Mouse (Mus musculus) midbrain, embryonic 11.5 days (tissue): ENCODE results near the gene Fam180a. TPM values are rescaled to one million over a fixed set of nuclear protein-coding genes. Genes with fewer than 3 reads are reported as not detected.

Experiments used
- ATAC-seq: fragments of 200-750 bp; cut with Nextera tagmentation; 2 replicates; pipeline ENCODE4 v1.8.0; 2017; ENCODE audit warnings: moderate TSS enrichment, moderate library complexity; ENCODE audit not compliant: low FRiP score
- DNase-seq: peaks from one replicate; pipeline ENCODE4 v3.0.0; 2015; ENCODE audit warnings: low spot score; ENCODE audit errors: missing footprints
- H3K27ac ChIP-seq: fragments of 300-500 bp; sonication (generic); 2 replicates; pipeline ENCODE4 v1.5.1; 2014; ENCODE audit warnings: low read depth, low read length
- H3K27me3 ChIP-seq: fragments of 300-500 bp; sonication (generic); 2 replicates; pipeline ENCODE4 v1.6.1; 2014; ENCODE audit warnings: mild to moderate bottlenecking, low read length, moderate library complexity, mixed read lengths; ENCODE audit not compliant: control insufficient read depth, insufficient read depth
- H3K36me3 ChIP-seq: fragments of 300-500 bp; sonication (generic); 2 replicates; pipeline ENCODE4 v1.6.1; 2014; ENCODE audit warnings: mild to moderate bottlenecking, low read length, moderate library complexity, mixed read lengths; ENCODE audit not compliant: control insufficient read depth, insufficient read depth
- H3K4me1 ChIP-seq: fragments of 300-500 bp; sonication (generic); 2 replicates; pipeline ENCODE4 v1.6.1; 2014; ENCODE audit warnings: low read length; ENCODE audit not compliant: control insufficient read depth, insufficient read depth
- H3K4me2 ChIP-seq: fragments of 300-500 bp; sonication (generic); 2 replicates; pipeline ENCODE4 v1.6.1; 2014; ENCODE audit warnings: mild to moderate bottlenecking, moderate library complexity
- H3K4me3 ChIP-seq: fragments of 300-500 bp; sonication (generic); 2 replicates; pipeline ENCODE4 v1.5.1; 2014; ENCODE audit warnings: low read depth, low read length
- H3K9ac ChIP-seq: fragments of 300-500 bp; sonication (generic); 2 replicates; pipeline ENCODE4 v1.6.1; 2014; ENCODE audit warnings: low read length
- H3K9me3 ChIP-seq: fragments of 300-500 bp; sonication (generic); 2 replicates; pipeline ENCODE4 v1.6.1; 2016; ENCODE audit warnings: low read length; ENCODE audit not compliant: control insufficient read depth
- WGBS: fragments of 180-500 bp; shearing (Covaris S2); extraction: QIAGEN DNeasy Blood & Tissue Kit; methylation state at CpG from one replicate; pipeline ENCODE4 v1.1.7; 2014; 5-methylcytosine and 5-hydroxymethylcytosine counted together
- polyA plus RNA-seq: library from polyadenylated mRNA; unstranded; fragments of >200 nt; fragmentation: Nextera tagmentation; extraction: Ambion mirVana; gene quantifications from 2 replicates; pipeline ENCODE4 v1.2.1, GENCODE M21; 2014

The Fam180a gene
- polyA plus RNA-seq, 1 experiment from 2014 or later: not detected

- H3K4me3 ChIP-seq: no peak overlapping the region
- DNase-seq (no peak), ATAC-seq (no peak)
- H3K4me1 ChIP-seq: no peaks in the 10 kb centered on the region
- H3K9me3 ChIP-seq: no peaks in the 10 kb centered on the region
- H3K9ac ChIP-seq: no peak overlapping the region
- H3K27me3 ChIP-seq: no peaks in the 10 kb centered on the region
- no peak overlapping the region for H3K4me2 ChIP-seq
- WGBS: 93% methylated on average over 6 of the region's 6 CpGs
- no peak overlapping the region for H3K27ac ChIP-seq
- no peaks in the 10 kb centered on the region for H3K36me3 ChIP-seq
Observed at GRCm38 (mm10) chr6:35298323-35298722, 27.6 kb downstream of the Fam180a start.

GRCm38 (mm10) chr6:35297516-35298227, 28.3 kb downstream of the Fam180a start:
- Histone ChIP-seq H3K4me2 (no peak overlapping the region), H3K36me3 (no peaks in the 10 kb centered on the region), H3K27me3 (no peaks in the 10 kb centered on the region), H3K4me1 (no peaks in the 10 kb centered on the region), H3K27ac (no peak overlapping the region), H3K9ac (no peak overlapping the region), H3K4me3 (no peak overlapping the region), H3K9me3 (no peaks in the 10 kb centered on the region)
- DNase-seq: no peak
- no peak for ATAC-seq
- 88% methylated on average over 7 of the region's 7 CpGs for WGBS

DNA sequence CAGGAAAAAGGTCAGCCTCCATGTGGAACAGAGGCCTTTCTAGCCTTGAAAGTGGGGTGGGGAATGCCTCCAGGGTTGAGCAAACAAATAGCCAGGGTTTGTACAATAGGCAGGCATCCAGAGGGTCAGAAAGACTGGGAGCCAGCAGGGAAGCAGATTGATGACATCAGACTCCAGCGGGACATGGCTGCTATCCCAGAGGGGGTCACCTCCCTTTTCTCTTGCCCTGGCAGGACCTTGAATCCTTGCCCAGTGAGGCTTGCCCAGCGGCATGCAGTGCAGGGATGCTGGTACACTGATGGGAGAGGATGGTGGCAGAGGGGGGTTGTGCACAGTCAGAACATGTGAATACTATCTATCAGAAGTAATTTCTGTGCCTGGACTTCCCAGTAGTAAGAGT, 28.9 kb downstream of the Fam180a start:
- 57% methylated on average over 2 of the region's 2 CpGs for WGBS
- H3K27me3 ChIP-seq: no peaks in the 10 kb centered on the region
- H3K9me3 ChIP-seq: no peaks in the 10 kb centered on the region
- no peak overlapping the region for H3K4me3 ChIP-seq
- H3K4me2 ChIP-seq: no peak overlapping the region
- no peaks in the 10 kb centered on the region for H3K36me3 ChIP-seq
- H3K27ac ChIP-seq: no peak overlapping the region
- no peak overlapping the region for H3K9ac ChIP-seq
- DNase-seq: no peak
- ATAC-seq: no peak
- no peaks in the 10 kb centered on the region for H3K4me1 ChIP-seq

GRCm38 (mm10) chr6:35294964-35295363, 31.0 kb downstream of the Fam180a start:
- WGBS: 92% methylated on average over 2 of the region's 2 CpGs
- H3K4me1 ChIP-seq: no peaks in the 10 kb centered on the region
- no peaks in the 10 kb centered on the region for H3K36me3 ChIP-seq
- no peak for DNase-seq
- no peak overlapping the region for H3K4me2 ChIP-seq
- no peak overlapping the region for H3K9ac ChIP-seq
- no peak overlapping the region for H3K27ac ChIP-seq
- H3K4me3 ChIP-seq: no peak overlapping the region
- H3K9me3 ChIP-seq: no peaks in the 10 kb centered on the region
- ATAC-seq: no peak
- H3K27me3 ChIP-seq: no peaks in the 10 kb centered on the region

GRCm38 (mm10) chr6:35289676-35290075, 36.3 kb downstream of the Fam180a start:
- no peaks in the 10 kb centered on the region for H3K36me3 ChIP-seq
- DNase-seq (no peak), ATAC-seq (no peak)
- H3K9me3 ChIP-seq: no peaks in the 10 kb centered on the region
- no peak overlapping the region for H3K27ac ChIP-seq
- WGBS: 90% methylated on average over 8 of the region's 8 CpGs
- no peak overlapping the region for H3K4me3 ChIP-seq
- no peak overlapping the region for H3K4me2 ChIP-seq
- H3K9ac ChIP-seq: no peak overlapping the region
- H3K27me3 ChIP-seq: no peaks in the 10 kb centered on the region
- no peaks in the 10 kb centered on the region; the same call in 1 of the 2 replicates for H3K4me1 ChIP-seq

GRCm38 (mm10) chr6:35288920-35289319, 37.0 kb downstream of the Fam180a start:
- no peaks in the 10 kb centered on the region for H3K36me3 ChIP-seq
- no peak overlapping the region for H3K4me2 ChIP-seq
- H3K27ac ChIP-seq: no peak overlapping the region
- ATAC-seq: peak; percentile 30; the same call in 1 of the 2 replicates
- no peak for DNase-seq
- WGBS: 39% methylated on average over 7 of the region's 7 CpGs
- no peaks in the 10 kb centered on the region; the same call in 1 of the 2 replicates for H3K4me1 ChIP-seq
- H3K9ac ChIP-seq: no peak overlapping the region
- H3K9me3 ChIP-seq: no peaks in the 10 kb centered on the region
- no peaks in the 10 kb centered on the region for H3K27me3 ChIP-seq
- H3K4me3 ChIP-seq: no peak overlapping the region

GRCm38 (mm10) chr6:35288114-35288761, 37.7 kb downstream of the Fam180a start:
- Histone ChIP-seq H3K36me3 (no peaks in the 10 kb centered on the region), H3K27me3 (no peaks in the 10 kb centered on the region), H3K9me3 (no peaks in the 10 kb centered on the region), H3K4me1 (no peaks in the 10 kb centered on the region; the same call in 1 of the 2 replicates), H3K27ac (no peak overlapping the region), H3K9ac (no peak overlapping the region), H3K4me3 (no peak overlapping the region), H3K4me2 (no peak overlapping the region)
- DNase-seq (no peak), ATAC-seq (no peak)
- WGBS: 80% methylated on average over 11 of the region's 11 CpGs

DNA sequence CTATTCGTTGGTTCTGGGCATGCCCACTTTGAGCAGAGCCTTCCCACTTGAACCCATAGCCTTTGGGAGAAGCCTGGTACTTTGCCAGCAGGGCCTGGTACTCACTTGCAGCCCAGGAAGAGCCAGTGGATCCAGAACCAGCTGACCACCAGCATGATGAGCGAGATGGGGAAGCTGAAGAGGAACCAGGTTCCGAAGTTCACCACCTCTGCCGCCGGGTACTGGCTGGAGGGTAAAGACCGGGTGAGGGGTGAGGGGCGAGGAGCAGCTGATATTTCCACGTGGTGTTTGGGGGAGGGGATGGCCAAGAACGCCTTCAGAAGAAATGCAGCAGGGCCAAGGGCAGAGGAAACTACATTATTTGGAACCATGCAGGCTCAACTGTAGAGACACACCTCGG, 46.6 kb downstream of the Fam180a start:
- H3K4me2 ChIP-seq: no peak overlapping the region
- H3K9me3 ChIP-seq: no peaks in the 10 kb centered on the region
- ATAC-seq (no peak), DNase-seq (no peak)
- no peaks in the 10 kb centered on the region for H3K36me3 ChIP-seq
- 83% methylated on average over 10 of the region's 10 CpGs for WGBS
- no peaks in the 10 kb centered on the region for H3K4me1 ChIP-seq
- no peak overlapping the region for H3K9ac ChIP-seq
- H3K27me3 ChIP-seq: no peaks in the 10 kb centered on the region
- H3K27ac ChIP-seq: no peak overlapping the region
- H3K4me3 ChIP-seq: no peak overlapping the region

DNA sequence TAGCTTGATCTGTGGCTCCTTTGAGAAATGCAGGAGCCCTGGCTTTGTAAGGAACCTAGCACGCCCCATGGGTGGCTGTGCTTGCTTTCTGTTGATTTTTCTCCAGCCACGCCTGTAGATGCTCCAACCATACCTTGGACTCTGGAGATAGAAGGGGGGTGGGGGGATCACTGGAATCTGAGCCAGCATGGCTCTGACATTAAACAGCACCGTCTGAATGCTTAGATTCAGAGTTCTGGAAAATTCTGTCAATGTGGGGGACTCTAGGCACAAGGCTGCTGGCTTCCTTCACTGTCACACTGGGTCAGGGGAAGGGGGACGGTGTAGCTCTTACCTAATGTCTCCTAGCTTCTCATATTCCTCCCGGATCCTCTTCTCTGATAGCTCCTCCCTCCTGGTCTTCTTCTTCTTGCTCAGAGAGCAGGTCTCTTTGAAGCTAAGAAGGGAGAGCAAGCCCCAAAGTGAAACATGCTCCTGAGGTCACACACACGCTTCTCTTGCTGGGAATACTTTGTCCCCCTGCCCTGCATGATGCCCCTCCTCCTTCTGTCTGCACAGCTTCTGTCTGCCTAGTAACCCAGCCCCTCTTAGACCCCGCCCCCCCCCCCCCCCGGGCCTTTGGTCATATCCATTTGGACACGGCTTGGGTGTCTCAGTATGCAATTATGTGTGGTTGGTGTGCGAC, 47.9 kb downstream of the Fam180a start:
- WGBS: 67% methylated on average over 10 of the region's 10 CpGs

More for the DNA sequence above, 47.9 kb downstream of the Fam180a start:
- Histone ChIP-seq H3K9me3 (no peaks in the 10 kb centered on the region), H3K27me3 (no peaks in the 10 kb centered on the region), H3K4me3 (no peak overlapping the region), H3K36me3 (no peaks in the 10 kb centered on the region), H3K9ac (no peak overlapping the region), H3K4me1 (no peaks in the 10 kb centered on the region), H3K4me2 (no peak overlapping the region), H3K27ac (no peak overlapping the region)
- DNase-seq: no peak
- no peak for ATAC-seq
